Mouse (Mus musculus): ENCODE results near the gene Tbc1d9.
A peak's percentile ranks its signal among the peaks of the same experiment; 100 is the strongest.

Tbc1d9 gene

GRCm38 (mm10) chr8:83165235-83165930 lies at the start of gene Tbc1d9:
Gene Tbc1d9, plus strand, starts transcription at chr8:83165352.
- peak; percentile 29 for DNase-seq (ENCODE audit: low spot score)

GRCm38 (mm10) chr8:83135086-83135485 lies 30.1 kb upstream of the Tbc1d9 start:
- DNase-seq (ENCODE audit: low spot score) = no peak

GRCm38 (mm10) chr8:83140068-83140467 lies 25.1 kb upstream of the Tbc1d9 start:
- no peak for DNase-seq (ENCODE audit: low spot score)

GRCm38 (mm10) chr8:83140701-83141111 lies 24.4 kb upstream of the Tbc1d9 start:
- DNase-seq (ENCODE audit: low spot score) = no peak

GRCm38 (mm10) chr8:83141358-83141757 lies 23.8 kb upstream of the Tbc1d9 start:
- no peak for DNase-seq (ENCODE audit: low spot score)

GRCm38 (mm10) chr8:83144601-83145000 lies 20.6 kb upstream of the Tbc1d9 start:
- DNase-seq (ENCODE audit: low spot score) = no peak

GRCm38 (mm10) chr8:83145421-83145820 lies 19.7 kb upstream of the Tbc1d9 start:
- DNase-seq (ENCODE audit: low spot score) = no peak

GRCm38 (mm10) chr8:83149124-83149523 lies 16.0 kb upstream of the Tbc1d9 start:
- DNase-seq (ENCODE audit: low spot score) = no peak

- DNase-seq (ENCODE audit: low spot score) = no peak
Measured at GRCm38 (mm10) chr8:83152055-83152454, 13.1 kb upstream of the Tbc1d9 start.

GRCm38 (mm10) chr8:83152470-83152869 lies 12.7 kb upstream of the Tbc1d9 start:
- no peak for DNase-seq (ENCODE audit: low spot score)

GRCm38 (mm10) chr8:83155110-83155509 lies 10.0 kb upstream of the Tbc1d9 start:
- DNase-seq (ENCODE audit: low spot score) = no peak

GRCm38 (mm10) chr8:83158971-83159370 lies 6.2 kb upstream of the Tbc1d9 start:
- DNase-seq (ENCODE audit: low spot score) = no peak

- no peak for DNase-seq (ENCODE audit: low spot score)
Measured at GRCm38 (mm10) chr8:83159615-83160014, 5.5 kb upstream of the Tbc1d9 start.

GRCm38 (mm10) chr8:83160613-83161012 lies 4.5 kb upstream of the Tbc1d9 start:
- DNase-seq (ENCODE audit: low spot score) = no peak

- DNase-seq (ENCODE audit: low spot score) = peak; percentile 18
Measured at GRCm38 (mm10) chr8:83165931-83166867, 1.0 kb downstream of the Tbc1d9 start, which contains the start of gene Gm10645. Gene Gm10645, minus strand, starts transcription at chr8:83166170.

GRCm38 (mm10) chr8:83167932-83168331 lies 2.8 kb downstream of the Tbc1d9 start:
- no peak for DNase-seq (ENCODE audit: low spot score)

- DNase-seq (ENCODE audit: low spot score) = no peak
Measured at GRCm38 (mm10) chr8:83169127-83169526, 4.0 kb downstream of the Tbc1d9 start.

- no peak for DNase-seq (ENCODE audit: low spot score)
Measured at GRCm38 (mm10) chr8:83169709-83170108, 4.6 kb downstream of the Tbc1d9 start.

GRCm38 (mm10) chr8:83170894-83171293 lies 5.7 kb downstream of the Tbc1d9 start:
- no peak for DNase-seq (ENCODE audit: low spot score)

GRCm38 (mm10) chr8:83175680-83176079 lies 10.5 kb downstream of the Tbc1d9 start:
- no peak for DNase-seq (ENCODE audit: low spot score)

- DNase-seq (ENCODE audit: low spot score) = no peak
Measured at GRCm38 (mm10) chr8:83176785-83177184, 11.6 kb downstream of the Tbc1d9 start.

- DNase-seq (ENCODE audit: low spot score) = no peak
Measured at GRCm38 (mm10) chr8:83177317-83178195, 12.4 kb downstream of the Tbc1d9 start.

All from urinary bladder, postnatal 10 days (tissue).